Mouse (Mus musculus) heart, postnatal 0 days (tissue): ENCODE measurements around the gene Mark2.

Experiments used
- CTCF ChIP-seq: IDR thresholded peaks from 2 replicates; pipeline ENCODE4 v1.5.1; 2016; ENCODE audit warnings: antibody characterized with exemption, control low read depth, low read depth
- EP300 ChIP-seq: IDR thresholded peaks from 2 replicates; pipeline ENCODE4 v1.6.1; 2016; ENCODE audit warnings: antibody characterized with exemption, low read depth

DNA sequence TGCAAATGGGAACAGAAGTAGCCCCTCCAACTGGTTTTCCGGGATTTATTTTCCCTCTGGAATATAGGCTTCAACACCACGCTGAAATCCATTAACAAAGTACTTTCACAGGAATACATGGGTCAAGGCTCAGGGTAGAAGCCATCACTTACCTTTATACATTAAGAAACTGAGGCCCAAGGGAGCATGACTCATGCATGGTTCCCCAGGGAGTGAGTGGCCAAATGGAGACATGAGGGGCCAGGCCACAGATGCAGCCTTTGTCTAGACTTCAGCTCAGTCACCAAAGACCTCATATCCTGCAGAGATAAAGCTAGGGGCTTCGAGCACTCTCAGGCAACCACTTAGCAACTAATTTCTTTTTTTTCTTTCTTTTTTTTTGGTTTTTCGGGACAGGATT lies 104.9 kb downstream of the Mark2 start:
- TF ChIP-seq CTCF (no peak), EP300 (no peak)
